Comparison of ENCODE assay signal across 8 mouse cellular contexts in the genomic region with DNA sequence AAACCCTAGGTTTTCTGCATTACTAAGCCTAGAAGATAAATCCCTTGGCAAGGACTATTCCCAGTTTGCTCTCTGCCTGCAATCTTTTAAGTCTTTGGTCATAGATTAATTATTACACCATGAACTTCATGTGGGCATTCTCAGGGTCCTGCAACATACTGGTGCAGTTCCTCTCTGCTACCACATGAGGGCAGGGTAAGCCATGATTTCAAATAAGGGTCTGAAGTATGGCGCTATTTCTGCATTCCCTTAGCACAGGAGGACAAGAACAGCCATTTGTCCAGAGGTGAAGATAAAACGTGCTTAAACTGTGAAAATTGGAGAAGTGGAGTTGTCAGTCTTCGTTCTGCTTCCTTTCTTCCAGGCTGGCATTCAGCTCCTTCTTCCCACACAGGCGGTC. TPM values are rescaled to one million over a fixed set of nuclear protein-coding genes. Genes with fewer than 3 reads are reported as not detected.
DNase-seq lines count a peak whose midpoint lies in the region; ATAC-seq lines count a peak whose summit lies in the region.

No protein-coding gene starts in this region.

- H3K27ac ChIP-seq in hindbrain, embryonic 15.5 days (replicated peaks): peak overlapping the region; percentile 77

- H3K27me3 ChIP-seq in hindbrain, embryonic 15.5 days: no peaks in the 10 kb centered on the region

- peak overlapping the region; percentile 46 for H3K9ac ChIP-seq in hindbrain, embryonic 15.5 days

- H3K4me3 ChIP-seq in hindbrain, embryonic 15.5 days: peak overlapping the region; percentile 33

- no peak; the same call in 1 of the 2 replicates for ATAC-seq in hindbrain, embryonic 15.5 days (ENCODE audit: low FRiP score, low read depth)

- WGBS in hindbrain, embryonic 15.5 days: 14% methylated on average over 4 of the region's 4 CpGs

- DNase-seq in adipocyte (ENCODE audit: low spot score): peak; percentile 89
- DNase-seq in cerebellum, postnatal 36 days: peak; percentile 65 to 77
- DNase-seq in frontal cortex, postnatal 25 days (ENCODE audit: low spot score in 2 of 2): peak; percentile 20 to 58
- peak; percentile 20 to 49 for DNase-seq in layer of hippocampus, postnatal 25 days (ENCODE audit: extremely low spot score in 1 of 2, low spot score in 1 of 2)
- peak; percentile 79 for DNase-seq in lung, postnatal 10 days
- DNase-seq in ovary, postnatal 36 days (ENCODE audit: low spot score): peak; percentile 30
- DNase-seq in urinary bladder, postnatal 36 days (ENCODE audit: low spot score in 2 of 2): peak; percentile 35 to 44

- H3K4me1 ChIP-seq in hindbrain, embryonic 15.5 days (replicated peaks): peaks cover 21% of the 10 kb centered on the region

- no peaks in the 10 kb centered on the region for H3K36me3 ChIP-seq in hindbrain, embryonic 15.5 days

- H3K9me3 ChIP-seq in hindbrain, embryonic 15.5 days: no peaks in the 10 kb centered on the region

- H3K4me2 ChIP-seq in hindbrain, embryonic 15.5 days: peak overlapping the region; percentile 56

RNA-seq across cellular contexts. Expression of a gene that starts 1.8 kb away (rescaled TPM):
- 34.4 and 36.9 TPM in 2 replicates for polyA plus RNA-seq in hindbrain, embryonic 15.5 days (2015; fragmentation: Nextera tagmentation; extraction: Ambion mirVana)
- total RNA-seq in layer of hippocampus, postnatal 25 days (2021): 100 to 1,000 TPM; 109 to 110 TPM

RNA-seq across cellular contexts. Expression of a gene that starts 12.6 kb away (rescaled TPM):
- 61.1 and 61.3 TPM in 2 replicates for polyA plus RNA-seq in hindbrain, embryonic 15.5 days (2015; fragmentation: Nextera tagmentation; extraction: Ambion mirVana)
- total RNA-seq in layer of hippocampus, postnatal 25 days (2021): 10 to 100 TPM; 25.2 to 27.2 TPM

Comparison
In these comparisons a context has a peak if more than half of its experiments do, and no peak if none do; other contexts are left out.
1. DNase-seq: peak in every context shown above with its lines; median percentile 89 in adipocyte; 79 in lung, postnatal 10 days; 71 in cerebellum, postnatal 36 days; 40 in urinary bladder, postnatal 36 days; 39 in frontal cortex, postnatal 25 days; 34 in layer of hippocampus, postnatal 25 days; 30 in ovary, postnatal 36 days.